Mouse (Mus musculus) granulocyte monocyte progenitor cell, adult 5-6 weeks (primary cell): Measurements from ENCODE around the gene Lbh. TPM values are rescaled to one million over a fixed set of nuclear protein-coding genes. Genes with fewer than 3 reads are reported as not detected.

ENCODE experiments used
- ATAC-seq: replicated peaks from 2 replicates; pipeline ENCODE4 v1.8.0; 2016; ENCODE audit warnings: mild to moderate bottlenecking, moderate TSS enrichment, inconsistent platforms; ENCODE audit not compliant: poor library complexity, severe bottlenecking
- total RNA-seq, 2 experiments: library from RNA; stranded (forward) in 1 of 2; stranded (reverse) in 1 of 2; fragments of 200-712, 200-1000 nt in 1 of 2; fragments of >200 nt in 1 of 2; fragmentation: Nextera tagmentation in 1 of 2; gene quantifications; 2 replicates each; pipeline ENCODE4 v1.2.3; 2014 to 2017

Gene Lbh
- total RNA-seq, 2 experiments from 2014 or later = 21.8 to 23.5 TPM

DNA sequence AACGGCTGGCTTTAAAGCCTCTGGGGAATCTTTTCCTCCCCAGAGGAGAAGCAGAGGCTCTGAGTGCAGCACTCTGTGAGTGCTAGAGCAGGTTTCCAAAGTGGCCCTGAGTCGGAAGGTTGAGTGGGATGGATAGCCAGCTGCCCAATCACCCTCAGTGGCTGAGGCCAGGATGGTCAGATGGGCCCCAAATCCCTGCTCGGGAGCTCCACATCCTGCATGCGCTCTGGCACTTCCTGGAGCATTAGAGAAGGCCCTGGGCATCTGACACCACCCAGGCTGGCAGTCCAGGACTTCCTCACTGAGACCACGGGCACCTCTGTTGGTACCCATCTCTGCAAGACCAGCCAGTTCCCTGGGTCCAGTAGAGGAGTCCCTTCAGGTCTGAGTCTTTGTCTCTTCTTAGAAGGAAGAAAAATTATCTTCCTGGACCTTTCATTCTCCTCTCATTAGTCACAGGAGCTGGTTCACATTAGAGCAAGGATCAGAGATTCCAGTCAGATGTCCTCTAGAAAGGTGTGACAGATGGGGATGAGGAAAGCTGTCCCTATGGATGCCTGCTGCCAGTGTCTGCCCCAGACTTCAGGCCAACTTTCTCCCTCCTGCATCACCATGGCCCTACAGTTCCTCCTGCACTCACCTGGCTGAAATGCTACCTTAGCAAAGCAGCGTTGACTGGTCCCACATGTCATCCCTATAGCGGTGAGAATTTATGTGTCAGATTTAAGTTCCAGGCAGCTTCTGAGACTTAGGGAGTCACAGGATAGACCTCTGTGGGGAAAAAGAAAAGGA lies 8.8 kb upstream of the Lbh start:
- ATAC-seq = no peak

DNA sequence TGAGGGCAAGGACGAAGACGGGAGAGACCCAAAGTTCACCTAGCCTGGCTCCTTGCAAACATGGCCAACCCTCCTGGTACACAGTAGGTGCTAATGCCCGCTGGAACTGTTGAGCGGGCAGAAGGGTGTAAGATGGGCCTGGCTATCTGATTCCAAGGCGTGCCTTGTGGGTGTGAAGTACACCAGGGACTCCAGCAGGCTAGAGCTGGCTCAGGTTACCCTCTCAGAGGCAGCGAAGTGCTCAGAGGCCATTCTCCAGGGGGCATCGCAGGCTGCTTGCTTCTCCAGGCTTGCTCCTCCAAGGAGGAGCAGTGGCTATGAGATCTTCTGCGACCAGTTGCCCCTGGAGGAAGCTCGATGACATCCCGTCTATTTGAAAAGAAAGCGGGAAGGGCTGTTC lies 6.8 kb upstream of the Lbh start:
- no peak for ATAC-seq

DNA sequence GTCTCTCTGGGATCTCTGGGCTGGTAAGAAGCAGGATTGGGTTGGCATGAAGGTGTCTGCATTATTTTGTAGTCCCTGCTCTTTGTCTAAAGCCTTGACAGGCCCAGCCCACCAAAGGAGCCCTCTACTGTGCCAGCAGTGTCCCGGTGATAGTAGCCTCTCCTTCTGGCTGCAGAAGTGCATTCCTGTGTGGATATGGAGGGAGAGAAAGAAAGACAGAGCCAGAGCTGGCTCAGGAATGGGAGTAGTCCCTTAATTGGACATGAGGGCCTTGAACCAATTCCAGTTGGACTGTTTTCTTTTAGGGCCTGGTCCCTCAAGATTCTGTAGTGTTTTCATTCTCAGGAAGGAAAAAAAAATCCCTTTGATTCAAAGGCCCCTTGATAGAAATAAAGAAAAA lies 6.4 kb upstream of the Lbh start:
- ATAC-seq = no peak

DNA sequence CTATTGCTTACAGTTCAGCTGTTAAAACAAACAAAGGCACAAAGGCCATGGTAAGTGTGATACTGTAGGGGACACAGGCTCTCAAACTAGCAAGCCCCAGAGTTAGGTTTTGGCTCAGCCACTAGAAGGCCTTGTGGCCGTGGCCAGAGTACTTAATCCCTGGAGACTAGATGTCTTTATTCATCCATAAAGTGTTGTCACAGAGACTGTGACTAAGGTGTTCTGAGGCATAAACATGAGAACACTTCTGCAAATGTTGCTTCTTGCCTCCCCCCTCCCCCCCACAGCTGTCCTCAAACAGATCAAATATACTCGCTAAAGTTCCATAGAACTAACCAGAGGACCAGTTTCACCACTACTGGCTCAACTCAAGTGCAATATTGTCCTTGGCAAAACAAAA lies 4.0 kb upstream of the Lbh start:
- no peak for ATAC-seq

GRCm38 (mm10) chr17:72917241-72918030 lies 669 bp upstream of the Lbh start:
- ATAC-seq = peak; percentile 18

DNA sequence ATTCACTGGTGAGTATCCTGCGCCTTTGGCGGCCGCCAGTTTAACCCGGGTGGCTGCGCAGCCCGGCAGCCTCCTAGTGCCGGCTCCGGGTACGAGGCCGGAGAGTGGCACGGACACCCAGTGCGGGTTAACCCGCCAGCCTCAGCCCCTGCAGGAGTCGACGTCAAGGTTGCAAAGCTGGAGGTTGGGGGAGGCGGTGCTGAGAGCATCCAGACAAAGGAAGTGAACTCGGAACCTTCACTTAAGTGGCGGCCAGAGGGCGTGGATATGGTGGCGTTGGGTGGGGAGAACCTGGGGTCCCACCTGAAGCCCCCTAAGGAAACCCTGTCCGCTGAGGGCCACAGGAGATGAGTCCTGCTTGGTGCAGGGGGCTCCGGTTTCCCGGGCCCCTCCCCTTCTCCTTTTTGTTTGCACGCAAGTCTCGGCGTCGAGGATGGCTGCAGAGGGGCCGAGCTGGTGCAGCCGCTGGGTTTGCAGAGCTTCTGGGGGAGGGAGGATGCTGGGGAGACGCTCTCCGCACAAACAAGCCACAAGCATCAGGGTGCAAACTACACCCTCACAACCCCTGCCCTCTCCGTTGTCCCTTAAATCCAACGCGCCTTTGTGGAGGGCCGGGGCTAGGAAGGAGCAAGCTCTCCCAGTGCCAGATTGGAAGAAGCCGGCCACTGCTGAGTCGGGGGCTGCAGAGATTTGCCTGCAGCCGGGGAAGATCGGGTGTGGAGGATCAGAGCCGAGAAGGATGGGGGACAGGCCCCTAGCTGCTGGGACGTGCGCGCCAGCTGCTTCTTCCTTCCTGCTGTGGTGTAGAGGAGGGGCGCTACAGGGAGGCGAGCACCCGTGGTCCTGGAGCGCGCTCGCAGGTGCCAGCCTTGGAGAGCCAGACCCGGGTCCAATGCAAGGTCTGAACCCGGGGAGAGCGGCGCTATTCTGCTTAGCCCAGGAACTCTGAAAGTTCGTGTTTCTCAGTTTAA lies 751 bp downstream of the Lbh start:
- peak; percentile 45 for ATAC-seq

GRCm38 (mm10) chr17:72919641-72920040 lies 1.5 kb downstream of the Lbh start:
- ATAC-seq = no peak

GRCm38 (mm10) chr17:72920430-72920829 lies 2.3 kb downstream of the Lbh start:
- ATAC-seq = no peak

DNA sequence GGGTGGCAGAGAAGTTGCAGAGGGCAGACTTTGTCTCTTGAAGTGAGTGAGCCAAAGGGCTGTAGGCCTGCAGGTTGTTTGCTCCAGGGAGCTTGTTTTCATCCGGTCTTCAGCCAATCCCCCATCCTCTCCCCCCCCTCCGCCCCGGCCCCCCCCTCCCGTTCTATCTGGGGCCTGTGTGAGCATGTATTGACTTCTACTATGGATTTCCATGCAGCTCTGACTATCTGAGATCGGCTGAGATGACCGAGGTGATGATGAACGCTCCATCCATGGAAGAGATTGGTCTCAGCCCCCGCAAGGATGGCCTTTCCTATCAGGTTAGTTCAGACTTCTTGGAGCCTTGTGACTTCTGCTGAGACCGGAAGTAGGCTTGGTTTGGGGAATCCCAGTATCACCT lies 2.9 kb downstream of the Lbh start:
- no peak for ATAC-seq

DNA sequence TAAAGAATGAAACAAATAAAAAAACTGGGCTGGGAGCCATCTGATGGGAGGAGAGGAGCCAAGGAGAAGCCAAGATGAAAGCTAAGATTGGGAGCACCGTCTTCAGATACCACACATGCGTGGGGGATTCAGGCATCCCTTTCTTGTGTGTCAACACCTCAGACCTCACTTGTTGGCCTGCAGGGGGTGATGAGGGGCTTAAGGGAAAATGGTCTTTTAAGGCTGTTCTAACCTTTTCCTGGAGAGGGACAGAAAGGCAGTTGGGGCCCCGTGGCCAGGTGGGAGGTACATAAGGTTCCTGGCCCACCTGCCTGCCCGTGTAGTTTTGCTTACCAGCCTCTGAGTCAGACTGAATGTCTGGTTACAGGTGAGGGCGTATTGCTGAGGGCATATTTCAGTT lies 4.1 kb downstream of the Lbh start:
- no peak for ATAC-seq

- no peak for ATAC-seq
Measured at GRCm38 (mm10) chr17:72923283-72923682, 5.2 kb downstream of the Lbh start.

DNA sequence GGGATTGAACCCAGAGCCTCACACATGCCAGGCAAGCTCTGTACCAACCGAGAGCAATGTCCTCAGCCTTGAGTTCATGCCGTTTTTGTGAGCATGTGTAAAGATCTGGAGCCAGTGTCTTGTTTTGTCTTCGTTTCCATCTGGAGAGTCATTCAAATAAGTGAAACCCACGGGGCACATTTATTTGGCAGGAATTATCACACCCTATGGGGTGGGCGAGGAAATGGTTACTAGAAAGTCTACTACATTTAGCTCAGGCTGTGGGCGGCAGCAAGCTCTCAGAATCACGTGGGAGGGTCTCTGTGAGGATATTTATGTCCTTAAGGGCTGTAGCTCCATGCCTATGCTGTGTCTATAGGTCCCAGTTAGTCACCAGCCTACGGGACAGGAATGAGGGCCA lies 6.2 kb downstream of the Lbh start:
- no peak for ATAC-seq

GRCm38 (mm10) chr17:72925111-72925510 lies 7.0 kb downstream of the Lbh start:
- no peak for ATAC-seq

DNA sequence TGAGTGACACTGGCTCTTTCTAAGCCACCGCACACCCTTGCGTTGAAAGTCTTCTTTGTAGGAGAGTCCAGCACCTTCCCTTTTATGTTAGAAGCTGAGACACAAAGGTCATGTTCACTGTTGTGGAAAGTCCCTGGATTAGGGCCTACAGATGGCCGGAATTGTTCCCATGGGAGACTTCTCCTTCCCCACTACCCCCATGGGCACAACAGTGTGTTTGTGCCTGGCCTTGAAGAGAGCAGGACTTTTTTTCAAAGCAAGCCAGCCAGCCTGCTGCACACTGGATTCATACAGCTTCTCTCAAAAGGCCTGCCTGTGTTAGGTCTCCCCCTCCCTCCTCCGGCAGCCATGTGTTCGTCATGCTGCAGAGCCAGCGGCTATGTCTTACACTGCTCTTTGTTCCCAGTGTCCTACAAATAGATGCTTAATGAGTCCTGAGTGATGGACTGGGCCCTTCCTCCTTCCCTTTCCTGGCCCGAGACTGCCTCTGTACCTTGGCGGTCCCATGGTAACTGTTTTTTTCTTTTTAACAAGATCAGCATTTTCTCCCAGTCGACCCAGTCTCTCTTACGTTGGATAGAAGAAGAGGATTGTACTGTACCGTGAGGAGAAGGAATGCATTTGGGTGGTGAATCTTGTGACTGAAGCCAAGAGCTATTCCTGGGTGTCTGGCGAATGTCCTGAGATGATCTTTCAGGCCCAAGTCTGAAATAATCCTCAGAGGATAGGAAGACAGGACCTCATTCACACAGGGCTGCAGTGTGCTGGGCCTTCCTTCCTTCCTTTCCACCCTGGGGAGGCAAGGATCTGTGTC lies 7.9 kb downstream of the Lbh start:
- ATAC-seq = no peak

DNA sequence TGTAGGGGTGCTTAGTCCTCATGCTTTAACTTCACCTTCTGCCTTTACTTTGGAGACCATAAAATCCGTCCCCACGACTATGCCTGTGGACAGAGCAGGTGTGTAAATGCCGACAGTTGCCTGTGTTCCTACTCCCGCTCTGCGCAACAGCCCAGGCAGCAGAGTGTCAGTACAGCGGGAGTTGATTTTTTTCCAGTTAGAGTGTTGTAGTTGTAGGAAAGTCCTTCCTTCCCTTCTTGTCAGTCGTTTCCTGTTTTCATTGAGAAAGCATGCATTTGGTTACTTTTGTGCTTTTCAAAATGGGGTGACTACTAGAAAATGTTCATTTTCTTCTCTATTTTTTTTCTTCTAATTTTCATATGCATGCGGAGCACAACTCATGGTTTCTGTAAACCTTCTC lies 8.9 kb downstream of the Lbh start:
- ATAC-seq = peak; percentile 77

- no peak for ATAC-seq
Measured at GRCm38 (mm10) chr17:72933116-72933515, 15.0 kb downstream of the Lbh start.

GRCm38 (mm10) chr17:72934146-72934545 lies 16.0 kb downstream of the Lbh start:
- peak; percentile 94 for ATAC-seq

- ATAC-seq = peak; percentile 5; the same call in 1 of the 2 replicates
Measured at GRCm38 (mm10) chr17:72934653-72935052, 16.5 kb downstream of the Lbh start.

- ATAC-seq = no peak
Measured at GRCm38 (mm10) chr17:72935921-72936320, 17.8 kb downstream of the Lbh start.

GRCm38 (mm10) chr17:72936336-72936735 lies 18.2 kb downstream of the Lbh start:
- ATAC-seq = no peak
